Mouse (Mus musculus) ES-E14 (cell line): ENCODE results near the gene Anks1b. TPM values are rescaled to one million over a fixed set of nuclear protein-coding genes. Genes with fewer than 3 reads are reported as not detected.

Experiments
- DNase-seq: peaks from one replicate; pipeline ENCODE4 v3.0.0-alpha.2; 2013; ENCODE audit warnings: low read depth, low spot score
- H3K27ac ChIP-seq: 2 replicates; pipeline ENCODE4 v1.5.1; 2012; ENCODE audit warnings: low read depth, mild to moderate bottlenecking, low read length, moderate library complexity, mixed read lengths; ENCODE audit not compliant: poor library complexity, insufficient read depth, severe bottlenecking
- H3K36me3 ChIP-seq: 2 replicates; pipeline ENCODE4 v1.6.1; 2012; ENCODE audit warnings: mild to moderate bottlenecking, low read length, moderate library complexity, mixed read lengths; ENCODE audit not compliant: control insufficient read depth, poor library complexity, insufficient read depth, severe bottlenecking
- H3K4me1 ChIP-seq, 2 experiments: fragments of 150-350 bp in 1 of 2; sonication (generic) in 1 of 2; 2 replicates each; pipeline ENCODE4 v1.6.1; 2012; ENCODE audit warnings: low read length in 2 of 2, mild to moderate bottlenecking in 1 of 2, mixed read lengths in 1 of 2; ENCODE audit not compliant: control insufficient read depth in 2 of 2, insufficient read depth in 2 of 2, poor library complexity in 1 of 2
- H3K4me3 ChIP-seq, 2 experiments: fragments of 150-350 bp in 1 of 2; sonication (generic) in 1 of 2; 2 replicates each; pipeline ENCODE4 v1.5.1; 2012; ENCODE audit warnings: low read length in 2 of 2, low read depth in 1 of 2, mild to moderate bottlenecking in 1 of 2, mixed read lengths in 1 of 2; ENCODE audit not compliant: insufficient read depth in 1 of 2, poor library complexity in 1 of 2, severe bottlenecking in 1 of 2
- H3K9ac ChIP-seq: 2 replicates; pipeline ENCODE4 v1.6.1; 2012; ENCODE audit warnings: low read depth, mild to moderate bottlenecking, low read length, mixed read lengths; ENCODE audit not compliant: poor library complexity, insufficient read depth, severe bottlenecking
- H3K9me3 ChIP-seq: fragments of 150-350 bp; sonication (generic); 2 replicates; pipeline ENCODE4 v1.6.1; 2012; ENCODE audit warnings: low read depth, mild to moderate bottlenecking, low read length; ENCODE audit not compliant: control insufficient read depth, insufficient read depth
- CHD2 ChIP-seq: IDR thresholded peaks from 2 replicates; pipeline ENCODE4 v1.6.1; 2014; ENCODE audit warnings: mild to moderate bottlenecking, low read depth, low read length, inconsistent platforms
- HCFC1 ChIP-seq: IDR thresholded peaks from 2 replicates; pipeline ENCODE4 v1.6.1; 2012; ENCODE audit warnings: low read length, inconsistent platforms, borderline replicate concordance; ENCODE audit not compliant: insufficient read depth
- MAFK ChIP-seq: IDR thresholded peaks from 2 replicates; pipeline ENCODE4 v1.6.1; 2014; ENCODE audit warnings: mild to moderate bottlenecking, low read depth, low read length, inconsistent platforms; ENCODE audit not compliant: insufficient read depth
- ZC3H11A ChIP-seq: IDR thresholded peaks from 2 replicates; pipeline ENCODE4 v1.6.1; 2012; ENCODE audit warnings: low read depth, mild to moderate bottlenecking, inconsistent platforms, low read length, borderline replicate concordance
- ZNF384 ChIP-seq: IDR thresholded peaks from 2 replicates; pipeline ENCODE4 v1.6.1; 2012; ENCODE audit warnings: low read depth, low read length, inconsistent platforms
- in situ Hi-C, 2 experiments: fragments of 600-800 bp; cut with MboI; formaldehyde crosslinking; loops; one replicate each; pipeline ENCODE4 v1.15.1; 2025; ENCODE audit warnings: low sequenced_read_pairs in 2 of 2, inconsistent platforms in 1 of 2; ENCODE audit not compliant: unreplicated experiment in 2 of 2
- total RNA-seq: library from RNA; depleted of rRNA; stranded (reverse); fragments of 300-350 nt; gene quantifications from 2 replicates; pipeline ENCODE4 v1.2.3, GENCODE M21; 2012

Gene Anks1b
- total RNA-seq, 1 experiment = 2.6 TPM

DNA sequence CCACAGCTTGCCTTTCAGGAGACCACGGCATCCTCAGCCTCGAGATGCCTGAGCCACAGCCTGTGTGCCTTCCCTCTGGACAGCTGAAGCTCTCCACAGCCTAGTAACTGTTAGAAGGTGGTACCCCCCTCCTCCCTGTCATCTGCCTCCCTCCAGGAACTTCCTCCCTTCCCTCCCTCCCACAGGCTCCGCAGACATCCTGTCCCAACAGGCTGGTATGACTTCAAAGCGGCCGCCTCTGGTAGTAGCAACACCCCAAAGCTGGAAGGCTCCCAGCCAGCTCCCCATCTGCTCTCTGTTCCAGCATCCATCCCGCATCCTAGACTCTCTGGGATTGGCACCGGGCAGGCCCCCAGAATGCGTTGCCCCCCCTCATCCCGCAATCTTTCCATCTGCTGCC lies 1093.5 kb downstream of the Anks1b start:
- no peak overlapping the region for H3K9ac ChIP-seq
- no peak overlapping the region for H3K27ac ChIP-seq
- H3K4me3 ChIP-seq = no peak overlapping the region
- no peak for TF ChIP-seq CHD2
- no peak for TF ChIP-seq HCFC1
- TF ChIP-seq ZNF384 = no peak
- TF ChIP-seq ZC3H11A = no peak
- no peak for TF ChIP-seq MAFK
- H3K4me1 ChIP-seq = no peaks in the 10 kb centered on the region
- no peak for DNase-seq
- in situ Hi-C loops = no loop called here
- H3K9me3 ChIP-seq = no peaks in the 10 kb centered on the region
- H3K36me3 ChIP-seq = no peaks in the 10 kb centered on the region

DNA sequence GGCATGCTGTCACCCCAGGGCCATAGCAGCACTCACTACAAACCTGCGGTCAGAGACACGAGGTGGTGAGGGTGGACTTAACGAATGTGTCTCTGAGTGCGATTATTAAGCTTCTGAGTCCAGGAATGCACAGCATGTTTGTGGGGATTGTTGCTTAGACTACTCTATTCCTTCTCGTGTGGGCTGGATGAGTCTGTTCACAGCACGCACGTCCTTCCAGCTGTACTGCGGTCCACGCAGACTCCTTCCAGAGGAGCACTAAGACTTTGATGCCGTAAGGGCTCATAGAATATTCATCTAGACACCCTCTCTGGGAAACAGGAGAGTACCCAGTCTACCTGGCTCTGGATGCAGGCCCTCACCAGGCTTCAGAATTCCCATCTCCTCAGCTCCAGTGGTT lies 1094.9 kb downstream of the Anks1b start:
- H3K4me1 ChIP-seq = no peaks in the 10 kb centered on the region

DNA sequence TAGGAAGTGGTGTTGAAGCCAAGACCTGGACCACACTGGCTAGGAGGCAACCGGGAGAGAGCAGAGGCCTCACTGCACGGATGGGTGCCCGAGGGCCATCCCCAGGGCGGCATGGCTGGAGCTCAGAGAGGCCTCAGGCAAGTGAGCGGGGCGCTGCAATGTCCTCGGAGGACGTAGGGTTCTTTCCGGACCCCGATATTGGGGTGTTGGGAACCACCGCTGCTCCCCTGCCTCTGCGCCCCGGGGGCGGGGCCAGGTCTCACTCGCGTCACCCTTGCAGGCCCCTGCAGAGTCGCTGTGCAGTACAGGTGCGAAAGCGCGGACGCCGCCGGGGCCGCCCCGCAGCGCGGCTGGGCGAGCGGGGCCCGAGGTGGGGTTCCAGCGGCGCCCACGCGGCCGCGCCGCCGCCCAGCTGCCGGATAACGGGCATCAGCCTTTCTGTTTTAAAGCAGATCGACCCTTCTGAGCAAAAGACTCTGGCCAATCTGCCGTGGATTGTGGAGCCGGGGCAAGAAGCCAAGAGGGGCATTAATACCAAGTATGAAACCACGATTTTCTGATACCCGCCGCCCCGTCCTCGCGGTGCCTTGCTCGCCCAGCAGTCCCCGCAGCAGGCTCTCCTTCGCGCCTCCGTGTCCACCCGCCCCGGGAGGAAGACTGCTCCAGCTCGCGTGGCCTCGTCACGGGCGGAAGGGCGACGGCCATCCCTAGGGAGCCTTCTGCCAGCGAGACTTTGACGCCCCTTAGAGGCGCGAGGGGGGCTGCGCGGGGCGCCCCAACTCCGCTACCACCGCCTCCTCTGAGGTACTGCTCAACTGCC lies 1096.3 kb downstream of the Anks1b start:
- peak overlapping the region; percentile 45 to 50; a peak in 3 of 4 replicates for H3K4me3 ChIP-seq
- H3K36me3 ChIP-seq = no peaks in the 10 kb centered on the region
- in situ Hi-C loops = no loop called here
- H3K9ac ChIP-seq = peak overlapping the region; percentile 9; the same call in 1 of the 2 replicates
- H3K9me3 ChIP-seq = no peaks in the 10 kb centered on the region
- H3K4me1 ChIP-seq = no peaks in the 10 kb centered on the region
- no peak for TF ChIP-seq ZNF384
- TF ChIP-seq MAFK = no peak
- no peak for TF ChIP-seq ZC3H11A
- TF ChIP-seq HCFC1 = no peak
- no peak for TF ChIP-seq CHD2
- no peak overlapping the region for H3K27ac ChIP-seq
- no peak for DNase-seq

More for the DNA sequence above, 1094.9 kb downstream of the Anks1b start:
- in situ Hi-C loops = no loop called here
- DNase-seq = no peak
- no peaks in the 10 kb centered on the region for H3K36me3 ChIP-seq
- H3K27ac ChIP-seq = no peak overlapping the region
- H3K4me3 ChIP-seq = no peak overlapping the region
- no peak overlapping the region for H3K9ac ChIP-seq
- no peak for TF ChIP-seq CHD2
- no peak for TF ChIP-seq HCFC1
- TF ChIP-seq ZC3H11A = no peak
- TF ChIP-seq MAFK = no peak
- no peak for TF ChIP-seq ZNF384
- no peaks in the 10 kb centered on the region for H3K9me3 ChIP-seq

DNA sequence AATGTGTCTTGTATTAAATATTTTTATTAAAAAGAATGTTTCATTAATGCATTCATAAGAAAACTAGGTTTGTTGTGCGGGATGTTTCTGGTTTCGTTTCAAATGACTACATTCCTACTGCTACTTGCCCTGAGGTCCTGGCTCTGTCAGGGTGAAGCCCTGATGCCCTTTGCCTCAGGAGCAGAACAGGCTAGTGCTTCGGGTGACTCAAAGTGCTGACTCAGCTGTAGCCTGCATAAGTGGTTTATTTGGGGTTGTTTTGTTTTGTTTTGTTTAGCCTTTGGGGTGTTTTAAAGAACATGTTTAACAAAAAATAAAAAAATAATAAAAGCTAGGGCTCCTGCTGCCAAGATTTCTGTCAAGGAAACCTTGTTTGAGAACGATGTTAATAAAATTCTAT lies 1097.3 kb downstream of the Anks1b start:
- DNase-seq = no peak
- H3K9me3 ChIP-seq = no peaks in the 10 kb centered on the region
- H3K9ac ChIP-seq = no peak overlapping the region
- no peaks in the 10 kb centered on the region for H3K36me3 ChIP-seq
- H3K4me1 ChIP-seq = no peaks in the 10 kb centered on the region
- no peak overlapping the region for H3K4me3 ChIP-seq
- TF ChIP-seq ZNF384 = no peak
- no peak for TF ChIP-seq CHD2
- TF ChIP-seq ZC3H11A = no peak
- TF ChIP-seq MAFK = peak; percentile 95
- in situ Hi-C loops = no loop called here
- H3K27ac ChIP-seq = no peak overlapping the region

DNA sequence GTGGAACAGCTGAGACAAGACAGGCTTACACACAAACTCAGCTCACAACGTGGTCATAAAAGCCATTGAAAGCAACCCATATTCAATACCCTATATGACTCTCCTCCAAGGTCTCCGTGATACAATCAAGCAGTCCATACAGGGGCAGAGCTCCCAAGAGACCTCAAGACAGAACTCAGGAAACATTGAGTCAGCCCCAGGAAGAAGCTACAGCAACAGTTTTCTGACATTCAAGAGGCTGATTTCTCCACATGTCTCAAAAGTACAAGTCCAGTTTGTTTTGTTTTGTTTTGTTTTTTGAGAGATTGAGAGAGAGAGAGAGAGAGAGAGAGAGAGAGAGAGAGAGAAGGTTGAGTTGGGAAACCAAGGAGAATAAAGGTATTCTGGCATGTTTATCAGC lies 1100.8 kb downstream of the Anks1b start:
- no peak for DNase-seq
- Histone ChIP-seq H3K4me1 (no peaks in the 10 kb centered on the region), H3K27ac (no peak overlapping the region), H3K9ac (no peak overlapping the region), H3K4me3 (no peak overlapping the region), H3K36me3 (no peaks in the 10 kb centered on the region), H3K9me3 (no peaks in the 10 kb centered on the region)
- TF ChIP-seq ZC3H11A = no peak
- TF ChIP-seq HCFC1 = no peak
- no peak for TF ChIP-seq ZNF384
- TF ChIP-seq MAFK = no peak
- TF ChIP-seq CHD2 = no peak
- in situ Hi-C loops = no loop called here
